Mouse (Mus musculus): ENCODE results near the gene Cmtm6.

The Cmtm6 gene

DNA sequence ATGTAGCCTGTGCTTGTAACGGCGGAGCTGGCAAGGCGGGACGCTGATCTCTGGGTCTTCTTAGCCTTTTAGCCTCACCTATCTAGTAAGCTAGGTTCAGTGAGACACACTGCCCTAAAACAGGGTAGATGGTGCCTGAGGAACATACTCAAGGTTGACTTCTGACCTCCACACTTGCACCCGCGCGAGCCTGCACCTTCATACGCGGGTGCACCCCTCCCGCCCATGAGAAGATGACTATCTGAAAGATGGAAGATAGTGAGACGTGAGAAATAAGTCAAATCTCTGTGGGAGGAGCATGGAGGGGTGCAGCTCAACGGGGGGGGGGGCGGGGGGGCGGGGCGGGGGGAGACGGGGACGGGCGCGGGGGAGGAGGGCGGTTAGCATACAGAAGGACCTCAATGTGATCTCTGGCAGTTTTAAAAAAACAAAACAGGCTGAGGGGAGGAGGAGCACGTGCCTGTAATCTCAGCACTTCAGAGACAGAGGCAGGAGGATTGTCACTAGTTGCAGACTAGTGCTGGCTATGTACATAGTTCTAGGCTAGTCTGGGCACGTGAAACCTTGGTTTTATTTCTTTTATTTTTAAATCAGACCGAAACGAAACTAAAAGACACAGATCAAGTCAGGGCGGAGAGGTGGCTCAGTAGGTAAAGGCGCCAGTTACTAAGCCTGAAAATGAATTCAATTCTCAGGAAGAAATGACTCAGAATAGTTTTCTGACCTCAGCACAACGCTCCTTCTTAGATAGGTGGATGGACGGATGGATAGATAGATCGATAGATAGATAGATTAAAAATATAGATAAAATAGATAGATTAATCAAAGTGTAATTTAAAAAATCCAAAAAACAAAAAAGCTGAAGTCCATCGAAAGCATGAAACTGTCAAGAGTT, 758 bp upstream of the Cmtm6 start:
- DNase-seq (ENCODE audit: low read depth, low spot score) = no peak

- DNase-seq (ENCODE audit: low read depth, low spot score) = peak; percentile 41
Measured at GRCm38 (mm10) chr9:114731871-114732682, 1.2 kb downstream of the Cmtm6 start.

- DNase-seq (ENCODE audit: low read depth, low spot score) = no peak
Measured at GRCm38 (mm10) chr9:114733238-114733637, 2.3 kb downstream of the Cmtm6 start.

DNA sequence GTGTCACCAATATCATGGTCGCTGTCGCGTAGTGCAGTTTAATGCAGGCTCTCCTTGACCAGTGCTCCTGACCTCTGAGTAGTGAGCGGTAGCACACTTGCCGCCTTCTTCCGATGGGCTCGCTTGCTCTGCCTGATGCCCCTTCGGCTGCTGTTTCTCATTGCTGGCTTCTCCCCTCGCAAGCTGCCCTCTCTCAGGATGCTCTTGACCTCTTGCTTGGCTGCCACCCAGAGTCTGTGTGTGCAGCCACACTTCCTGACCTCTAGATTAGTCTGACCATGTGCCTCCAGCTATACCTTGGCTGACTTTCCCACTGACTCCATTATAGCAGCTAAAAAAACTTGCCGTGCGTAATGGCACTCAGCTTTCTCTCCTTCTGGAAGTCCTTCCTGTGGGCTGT, 5.5 kb downstream of the Cmtm6 start:
- DNase-seq (ENCODE audit: low read depth, low spot score) = no peak

DNA sequence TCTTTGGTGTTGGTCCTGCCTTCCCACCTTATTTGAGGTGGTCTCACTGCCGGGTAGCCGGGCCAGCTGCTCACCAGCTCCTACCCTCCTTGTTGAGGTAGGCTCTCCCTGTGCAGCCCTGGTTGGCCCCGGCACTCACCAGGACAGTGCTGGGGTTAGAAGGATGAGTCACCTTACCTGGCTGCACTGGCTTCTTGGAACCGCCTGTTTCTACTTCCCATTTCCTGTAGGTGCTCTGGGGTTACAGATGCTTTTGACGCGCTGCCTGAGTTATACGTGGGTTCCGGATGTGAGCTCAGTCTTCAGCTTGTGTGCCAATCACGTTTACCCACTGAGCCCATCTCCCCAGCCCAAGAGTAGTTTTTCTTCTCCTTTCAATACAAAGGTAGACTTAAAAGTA, 9.4 kb downstream of the Cmtm6 start:
- no peak for DNase-seq (ENCODE audit: low read depth, low spot score)

- no peak for DNase-seq (ENCODE audit: low read depth, low spot score)
Measured at GRCm38 (mm10) chr9:114742731-114743130, 11.8 kb downstream of the Cmtm6 start.

DNA sequence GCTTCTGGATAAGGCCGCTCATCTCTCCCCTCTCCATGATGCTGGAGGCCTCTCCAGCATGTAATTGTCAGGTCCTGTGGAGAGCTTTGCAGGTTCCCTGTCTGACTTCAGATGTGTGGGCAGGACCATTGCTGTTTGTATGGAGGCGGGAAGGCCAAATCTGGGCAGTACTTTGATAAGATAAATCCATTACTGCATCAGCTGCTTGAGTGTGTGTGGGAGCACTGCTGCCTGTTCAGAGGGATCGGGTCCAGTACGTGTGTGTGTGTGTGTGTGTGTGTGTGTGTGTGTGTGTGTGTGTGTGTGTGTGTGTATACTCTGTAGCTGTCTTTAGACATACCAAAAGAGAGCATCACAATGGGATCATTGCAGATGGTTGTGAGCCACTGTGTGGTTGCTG, 14.2 kb downstream of the Cmtm6 start:
- DNase-seq (ENCODE audit: low read depth, low spot score) = no peak

- no peak for DNase-seq (ENCODE audit: low read depth, low spot score)
Measured at GRCm38 (mm10) chr9:114745654-114746053, 14.7 kb downstream of the Cmtm6 start.

- DNase-seq (ENCODE audit: low read depth, low spot score) = no peak
Measured at GRCm38 (mm10) chr9:114747012-114747411, 16.1 kb downstream of the Cmtm6 start.

DNA sequence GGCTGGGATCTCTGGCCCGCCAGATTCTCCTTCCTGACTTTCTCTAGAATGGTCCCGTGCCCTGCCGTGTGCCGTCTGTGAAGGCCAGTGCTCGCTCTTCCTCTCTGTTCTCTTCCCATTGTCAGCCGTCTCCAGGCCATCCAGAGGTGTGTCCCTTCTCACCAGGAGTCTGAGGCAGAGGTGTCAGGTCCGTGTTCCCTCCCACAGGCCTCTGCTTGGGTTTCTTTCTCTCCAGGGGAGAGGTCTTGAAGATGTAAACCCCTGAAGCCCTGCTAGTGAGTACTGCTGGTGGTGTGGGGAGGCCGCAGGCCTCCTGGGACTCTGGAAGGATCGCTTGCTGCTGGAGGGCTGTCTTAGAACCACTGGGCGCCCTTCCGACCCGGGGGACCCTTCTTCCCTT, 16.6 kb downstream of the Cmtm6 start:
- peak; percentile 29 for DNase-seq (ENCODE audit: low read depth, low spot score)

DNA sequence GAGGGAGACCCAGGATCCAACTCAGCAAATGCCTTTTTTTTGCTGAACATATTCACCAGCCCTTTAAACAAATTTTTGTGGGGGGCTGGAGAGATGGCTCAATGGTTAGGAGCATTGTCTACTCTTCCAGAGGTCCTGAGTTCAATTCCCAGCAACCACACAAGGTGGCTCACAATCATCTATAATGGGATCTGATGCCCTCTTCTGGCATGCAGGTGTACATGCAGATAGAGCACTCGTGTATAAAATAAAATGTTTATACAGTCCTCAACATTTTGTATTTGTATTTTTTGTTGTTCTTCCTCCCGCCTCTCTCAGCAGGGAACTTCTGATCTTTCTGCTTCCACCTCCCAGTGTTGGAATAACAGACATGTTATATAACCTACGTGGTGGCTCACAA, 20.7 kb downstream of the Cmtm6 start:
- no peak for DNase-seq (ENCODE audit: low read depth, low spot score)

GRCm38 (mm10) chr9:114752311-114752710, 21.4 kb downstream of the Cmtm6 start:
- DNase-seq (ENCODE audit: low read depth, low spot score) = no peak

- DNase-seq (ENCODE audit: low read depth, low spot score) = peak; percentile 88
Measured at GRCm38 (mm10) chr9:114752863-114753484, 22.1 kb downstream of the Cmtm6 start.

GRCm38 (mm10) chr9:114758272-114758671, 27.4 kb downstream of the Cmtm6 start:
- no peak for DNase-seq (ENCODE audit: low read depth, low spot score)

DNA sequence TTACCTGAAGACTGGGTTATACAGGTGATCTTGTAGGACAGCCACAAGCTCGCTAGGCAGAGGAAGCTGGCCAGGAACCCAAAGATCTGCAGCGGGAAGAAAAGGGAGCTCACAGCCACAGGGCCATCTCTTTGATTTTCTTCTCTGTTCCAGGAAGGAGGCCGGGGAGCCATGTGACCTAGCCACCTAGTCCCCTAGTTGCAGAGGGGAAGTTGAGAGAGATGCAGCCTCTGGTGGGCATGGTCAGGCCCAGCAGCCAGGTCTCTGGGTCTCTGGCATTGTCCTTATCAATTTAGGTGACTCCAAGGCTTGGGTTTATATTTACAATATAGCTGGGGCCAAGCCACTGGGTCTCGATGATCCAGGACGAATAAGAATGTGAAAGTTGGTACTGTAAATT, 27.9 kb downstream of the Cmtm6 start:
- no peak for DNase-seq (ENCODE audit: low read depth, low spot score)

DNA sequence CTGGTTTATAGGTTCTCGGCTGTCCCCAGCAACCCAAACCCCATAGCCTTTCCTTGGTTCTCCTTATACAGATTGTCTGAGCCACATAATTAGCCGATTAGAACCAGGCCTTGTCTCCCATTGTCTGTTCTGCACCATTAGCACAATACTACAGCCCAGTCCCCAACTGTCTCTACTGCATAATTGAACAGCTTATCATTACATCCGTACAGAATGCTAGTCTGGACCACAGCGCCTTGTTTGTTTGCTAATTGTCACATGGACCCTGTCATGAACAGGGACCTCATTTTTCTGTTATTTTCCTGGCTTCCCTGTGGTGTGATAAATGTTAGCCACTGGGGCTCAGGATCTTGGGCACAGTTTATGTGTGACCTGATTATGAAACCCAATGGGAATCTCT, 29.0 kb downstream of the Cmtm6 start:
- DNase-seq (ENCODE audit: low read depth, low spot score) = no peak

GRCm38 (mm10) chr9:114760353-114760752, 29.4 kb downstream of the Cmtm6 start:
- DNase-seq (ENCODE audit: low read depth, low spot score) = no peak

GRCm38 (mm10) chr9:114761848-114762247, 30.9 kb downstream of the Cmtm6 start:
- peak; percentile 36 for DNase-seq (ENCODE audit: low read depth, low spot score)

- peak; percentile 74 for DNase-seq (ENCODE audit: low read depth, low spot score)
Measured at GRCm38 (mm10) chr9:114763341-114763740, 32.4 kb downstream of the Cmtm6 start.

DNA sequence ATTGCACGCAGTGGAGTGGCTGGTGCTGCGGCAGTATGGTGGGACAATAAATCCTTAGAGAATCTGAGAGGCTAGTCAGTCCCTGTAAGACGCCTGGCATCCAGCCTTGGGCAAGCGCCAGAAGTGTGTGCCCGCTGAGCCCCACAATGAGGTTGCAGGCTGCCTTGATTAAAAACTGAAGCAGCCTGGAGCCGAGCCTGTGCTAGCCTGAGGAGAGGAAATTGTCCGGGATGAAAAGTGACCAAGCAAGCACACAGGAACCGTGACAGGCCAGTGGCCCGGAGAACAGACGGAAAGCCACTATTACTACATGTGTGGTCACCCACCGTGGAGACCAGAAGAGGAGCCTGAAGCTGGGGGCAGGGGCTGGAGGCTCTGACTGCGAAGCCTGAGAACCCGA, 36.1 kb downstream of the Cmtm6 start:
- no peak for DNase-seq (ENCODE audit: low read depth, low spot score)

- no peak for DNase-seq (ENCODE audit: low read depth, low spot score)
Measured at GRCm38 (mm10) chr9:114767507-114767906, 36.6 kb downstream of the Cmtm6 start.

DNA sequence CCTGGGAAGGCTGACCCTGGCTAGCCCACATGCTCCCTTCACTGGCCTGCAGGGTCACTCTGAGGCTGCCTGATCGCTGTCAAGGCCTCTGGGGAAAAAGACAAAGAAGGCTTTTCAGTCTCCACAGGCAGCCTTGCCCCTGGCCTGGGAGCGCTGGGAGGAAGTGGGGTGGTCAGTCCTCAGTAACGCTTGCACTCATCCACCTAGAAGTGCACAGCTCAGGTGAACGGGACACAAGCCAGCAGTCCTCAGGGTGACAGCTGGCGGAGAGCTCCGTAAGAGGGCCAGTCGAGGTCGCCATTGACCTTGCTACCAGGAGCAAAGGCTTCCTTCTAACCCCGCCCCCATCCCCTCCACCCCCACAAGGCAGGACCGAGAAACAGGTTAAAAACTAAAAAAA, 37.1 kb downstream of the Cmtm6 start:
- DNase-seq (ENCODE audit: low read depth, low spot score) = no peak

Measured in ES-CJ7 (cell line).